Mouse (Mus musculus) spleen, adult 2 months (tissue): ENCODE data around the gene Jakmip3.

Source experiments
- CTCF ChIP-seq: fragments of 200-500 bp; IDR thresholded peaks from 2 replicates; pipeline ENCODE4 v1.5.1; 2011; ENCODE audit warnings: mild to moderate bottlenecking, inconsistent platforms; ENCODE audit not compliant: insufficient read depth, insufficient read length, insufficient replicate concordance; ENCODE audit errors: extremely low read depth
- POLR2A ChIP-seq: fragments of 200-500 bp; IDR thresholded peaks from 2 replicates; pipeline ENCODE4 v1.6.1; 2011; ENCODE audit warnings: low read depth, low read length, inconsistent platforms

- no peak for TF ChIP-seq POLR2A
- no peak for TF ChIP-seq CTCF
Observed at GRCm38 (mm10) chr7:139003250-139003649, 62.7 kb downstream of the Jakmip3 start.
